Mouse (Mus musculus): Measurements from ENCODE around the gene Apeh. TPM values are rescaled to one million over a fixed set of nuclear protein-coding genes. Genes with fewer than 3 reads are reported as not detected.
A peak's percentile ranks its signal among the peaks of the same experiment; 100 is the strongest.

Gene Apeh
- polyA plus RNA-seq, 1 experiment from 2014 or later = 57.7 TPM

DNA sequence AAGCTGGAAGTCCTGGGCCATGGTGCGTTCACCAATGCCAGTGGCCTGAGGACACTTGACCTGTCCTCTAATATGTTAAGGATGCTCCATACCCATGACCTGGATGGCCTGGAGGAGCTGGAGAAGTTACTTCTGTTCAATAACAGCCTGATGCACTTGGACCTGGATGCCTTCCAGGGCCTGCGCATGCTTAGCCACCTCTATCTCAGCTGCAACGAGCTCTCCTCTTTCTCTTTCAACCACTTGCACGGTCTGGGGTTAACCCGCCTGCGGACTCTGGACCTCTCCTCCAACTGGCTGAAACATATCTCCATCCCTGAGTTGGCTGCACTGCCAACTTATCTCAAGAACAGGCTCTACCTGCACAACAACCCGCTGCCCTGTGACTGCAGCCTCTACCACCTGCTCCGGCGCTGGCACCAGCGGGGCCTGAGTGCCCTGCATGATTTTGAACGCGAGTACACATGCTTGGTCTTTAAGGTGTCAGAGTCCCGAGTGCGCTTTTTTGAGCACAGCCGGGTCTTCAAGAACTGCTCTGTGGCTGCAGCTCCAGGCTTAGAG is 40.7 kb downstream of the Apeh start:
- H3K9ac ChIP-seq = 0 out of 2 replicates have a peak overlapping the region, but pooled peaks have one; percentile 24
- no peaks in the 10 kb centered on the region for H3K27me3 ChIP-seq
- peaks cover 72% of the 10 kb centered on the region for H3K36me3 ChIP-seq
- no peaks in the 10 kb centered on the region for H3K9me3 ChIP-seq
- H3K4me1 ChIP-seq (replicated peaks) = peaks cover 27% of the 10 kb centered on the region
- WGBS = 93% methylated on average over 15 of the region's 15 CpGs
- no peak overlapping the region for H3K4me3 ChIP-seq
- H3K27ac ChIP-seq = no peak overlapping the region
- no peak for ATAC-seq (ENCODE audit: low FRiP score)
- no peak overlapping the region for H3K4me2 ChIP-seq

DNA sequence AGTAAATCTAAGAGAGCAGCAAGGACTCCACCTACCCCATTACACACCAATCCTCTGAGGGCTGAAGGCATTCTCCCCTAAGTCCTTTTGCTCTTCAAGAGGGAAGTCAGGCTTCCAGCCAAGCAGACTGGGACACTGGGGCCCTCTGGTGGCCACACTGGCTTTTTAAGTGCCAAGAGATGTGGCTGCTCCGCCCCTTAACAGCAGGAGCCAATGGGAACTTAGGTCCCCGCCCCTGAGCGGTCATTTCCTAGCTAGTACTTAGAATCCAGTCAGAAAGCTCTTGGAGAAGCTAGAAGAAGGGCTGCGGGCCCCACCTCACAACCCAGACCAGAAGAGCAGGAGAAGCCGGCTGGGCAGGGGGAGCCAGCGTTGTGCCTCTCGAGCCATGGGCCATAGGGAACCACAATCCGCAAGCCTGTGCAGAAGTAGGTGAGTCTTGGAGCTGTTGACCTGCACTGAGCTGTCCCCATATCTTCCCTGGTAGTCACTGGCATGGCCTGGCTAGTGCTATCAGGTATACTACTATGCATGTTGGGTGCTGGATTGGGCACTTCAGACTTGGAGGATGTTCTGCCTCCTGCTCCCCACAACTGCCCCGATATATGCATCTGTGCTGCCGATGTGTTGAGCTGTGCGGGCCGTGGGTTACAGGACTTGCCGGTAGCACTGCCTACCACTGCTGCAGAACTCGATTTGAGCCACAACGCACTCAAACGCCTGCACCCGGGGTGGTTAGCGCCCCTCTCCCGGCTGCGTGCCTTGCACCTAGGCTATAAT is 41.3 kb downstream of the Apeh start, which contains the start of gene Amigo3:
Gene Amigo3, plus strand, starts transcription at position 275 of the 780 bp plus-strand sequence.
- Histone ChIP-seq H3K4me3 (no peak within 1 kb of the TSS), H3K9me3 (no peaks in the 10 kb centered on the region), H3K4me2 (peak within 1 kb of the TSS; percentile 36), H3K27me3 (no peaks in the 10 kb centered on the region), H3K27ac (peak within 1 kb of the TSS; percentile 23; the same call in 1 of the 2 replicates), H3K4me1 (replicated peaks) (peaks cover 33% of the 10 kb centered on the region), H3K9ac (peak within 1 kb of the TSS; percentile 29; the same call in 1 of the 2 replicates), H3K36me3 (peaks cover 65% of the 10 kb centered on the region)
- ATAC-seq (ENCODE audit: low FRiP score) = 0 out of 2 replicates have a peak, but pooled peaks have one; percentile 18
- WGBS = 59% methylated on average over 20 of the region's 20 CpGs

DNA sequence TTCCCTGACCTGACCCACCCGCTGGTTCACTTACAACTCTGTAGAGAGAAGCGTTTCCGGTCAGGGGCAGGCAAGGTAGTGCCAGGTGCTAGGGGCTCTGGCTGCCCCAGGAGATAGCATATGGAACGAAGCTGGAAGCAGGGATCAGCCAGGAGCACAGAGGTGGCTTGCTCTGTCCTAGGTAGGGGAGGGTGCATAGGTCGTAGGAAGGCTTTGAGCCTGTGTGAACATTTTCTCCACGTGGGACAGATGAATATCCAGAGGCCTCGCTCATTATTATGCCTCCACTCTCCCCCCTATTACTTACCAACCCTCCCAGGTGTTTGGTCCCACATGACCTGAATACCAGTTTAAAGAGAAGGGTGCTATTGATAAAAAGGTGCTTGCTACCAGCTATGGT is 42.0 kb downstream of the Apeh start:
- no peak for ATAC-seq (ENCODE audit: low FRiP score)
- WGBS = 73% methylated on average over 7 of the region's 7 CpGs

DNA sequence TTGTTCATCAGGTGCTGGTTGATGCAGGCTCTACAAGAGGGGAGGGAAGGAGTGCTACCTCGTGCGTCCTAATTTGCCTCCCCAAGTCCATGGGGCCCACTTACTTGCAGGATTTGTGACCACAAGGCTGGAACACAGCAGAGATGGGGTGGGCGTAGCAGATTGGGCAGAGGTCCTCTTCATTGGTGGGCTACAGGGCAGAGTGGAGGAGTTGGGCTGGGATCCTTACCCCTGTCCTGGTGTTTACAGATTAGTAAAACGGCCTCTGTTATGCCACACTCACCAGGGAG is 42.5 kb downstream of the Apeh start:
- no peak for ATAC-seq (ENCODE audit: low FRiP score)
- Histone ChIP-seq H3K4me3 (no peak overlapping the region), H3K36me3 (peaks cover 63% of the 10 kb centered on the region), H3K9ac (no peak overlapping the region; the same call in 1 of the 2 replicates), H3K4me1 (replicated peaks) (peaks cover 41% of the 10 kb centered on the region), H3K4me2 (no peak overlapping the region), H3K9me3 (no peaks in the 10 kb centered on the region), H3K27me3 (no peaks in the 10 kb centered on the region), H3K27ac (no peak overlapping the region)
- 76% methylated on average over 4 of the region's 4 CpGs for WGBS

More for the DNA sequence above, 42.0 kb downstream of the Apeh start:
- no peak overlapping the region for H3K4me2 ChIP-seq
- no peak overlapping the region for H3K9ac ChIP-seq
- no peaks in the 10 kb centered on the region for H3K27me3 ChIP-seq
- H3K27ac ChIP-seq = peak overlapping the region; percentile 23; the same call in 1 of the 2 replicates
- H3K4me3 ChIP-seq = no peak overlapping the region
- no peaks in the 10 kb centered on the region for H3K9me3 ChIP-seq
- H3K36me3 ChIP-seq = peaks cover 63% of the 10 kb centered on the region
- peaks cover 40% of the 10 kb centered on the region for H3K4me1 ChIP-seq (replicated peaks)

DNA sequence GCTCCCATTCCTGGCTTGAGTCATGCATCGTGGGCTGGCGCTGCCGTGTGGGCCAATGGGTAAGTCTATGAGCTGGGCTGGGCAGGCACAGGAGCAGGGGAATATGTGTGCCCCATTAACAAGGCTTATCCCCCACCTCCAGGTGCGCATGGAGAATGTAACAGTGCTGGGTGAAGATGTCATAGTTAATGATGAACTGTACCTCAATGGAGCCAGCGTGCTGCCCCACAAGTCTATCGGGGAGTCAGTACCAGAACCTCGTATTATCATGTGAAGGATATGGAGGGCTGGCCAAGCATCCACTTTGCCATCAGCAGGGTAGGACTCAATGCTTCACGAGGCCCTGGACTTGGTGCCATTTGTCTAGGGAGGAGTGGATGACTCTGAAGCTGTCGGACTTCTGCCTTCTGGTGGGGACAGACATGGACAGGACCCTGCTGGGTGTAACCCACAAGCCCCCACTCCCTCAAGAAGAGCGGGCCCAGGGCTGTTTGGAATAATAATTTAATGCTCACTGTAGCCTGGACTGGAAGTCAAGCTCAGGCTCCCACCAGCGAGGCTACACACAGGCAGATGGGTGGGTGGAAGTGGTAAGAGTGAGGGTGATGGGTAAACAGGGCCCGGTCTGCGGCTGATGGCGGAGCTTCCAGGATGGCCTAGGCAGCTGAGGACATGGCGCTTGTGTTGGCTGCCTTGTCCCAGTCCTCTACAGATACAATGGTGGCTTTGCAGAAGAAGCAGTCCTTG is 43.0 kb downstream of the Apeh start:
- ATAC-seq (ENCODE audit: low FRiP score) = no peak
- no peak overlapping the region for H3K27ac ChIP-seq
- no peak overlapping the region for H3K4me2 ChIP-seq
- H3K9ac ChIP-seq = no peak overlapping the region; the same call in 1 of the 2 replicates
- peaks cover 41% of the 10 kb centered on the region for H3K4me1 ChIP-seq (replicated peaks)
- no peaks in the 10 kb centered on the region for H3K27me3 ChIP-seq
- H3K9me3 ChIP-seq = no peaks in the 10 kb centered on the region
- 96% methylated on average over 15 of the region's 15 CpGs for WGBS
- peaks cover 63% of the 10 kb centered on the region for H3K36me3 ChIP-seq
- no peak overlapping the region for H3K4me3 ChIP-seq

DNA sequence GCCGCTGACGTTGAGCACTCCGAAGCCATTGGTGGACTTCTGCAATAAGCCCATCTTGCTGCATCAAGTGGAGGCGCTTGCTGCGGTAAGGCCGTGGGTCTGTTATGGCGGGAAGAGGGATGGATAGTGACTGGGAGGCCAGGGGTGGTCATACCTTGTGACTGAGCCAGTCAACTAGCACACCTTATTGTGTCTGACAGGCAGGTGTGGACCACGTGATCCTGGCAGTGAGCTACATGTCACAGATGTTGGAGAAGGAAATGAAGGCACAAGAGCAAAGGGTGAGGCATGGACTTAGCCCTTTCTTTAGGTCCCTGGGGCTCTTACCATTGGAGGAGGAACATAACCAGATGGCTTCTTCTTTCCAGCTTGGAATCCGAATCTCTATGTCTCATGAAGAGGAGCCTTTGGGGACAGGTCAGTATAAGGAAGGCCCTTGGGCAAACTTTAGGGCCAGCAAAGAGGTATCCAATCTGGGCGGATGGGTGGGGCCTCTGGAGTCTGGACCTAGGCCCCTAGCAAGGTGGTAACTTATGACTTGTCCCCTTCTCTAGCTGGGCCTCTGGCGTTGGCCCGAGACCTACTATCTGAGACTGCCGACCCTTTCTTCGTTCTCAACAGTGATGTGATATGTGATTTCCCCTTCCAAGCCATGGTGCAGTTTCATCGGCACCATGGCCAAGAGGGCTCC is 44.7 kb downstream of the Apeh start:
- Histone ChIP-seq H3K4me2 (peak overlapping the region; percentile 96), H3K36me3 (peaks cover 63% of the 10 kb centered on the region), H3K27ac (peak overlapping the region; percentile 83), H3K27me3 (no peaks in the 10 kb centered on the region), H3K4me1 (replicated peaks) (peaks cover 41% of the 10 kb centered on the region), H3K4me3 (peak overlapping the region; percentile 74), H3K9me3 (no peaks in the 10 kb centered on the region), H3K9ac (peak overlapping the region; percentile 84)
- 43% methylated on average over 15 of the region's 15 CpGs for WGBS
- no peak; the same call in none of the 2 replicates for ATAC-seq (ENCODE audit: low FRiP score)

DNA sequence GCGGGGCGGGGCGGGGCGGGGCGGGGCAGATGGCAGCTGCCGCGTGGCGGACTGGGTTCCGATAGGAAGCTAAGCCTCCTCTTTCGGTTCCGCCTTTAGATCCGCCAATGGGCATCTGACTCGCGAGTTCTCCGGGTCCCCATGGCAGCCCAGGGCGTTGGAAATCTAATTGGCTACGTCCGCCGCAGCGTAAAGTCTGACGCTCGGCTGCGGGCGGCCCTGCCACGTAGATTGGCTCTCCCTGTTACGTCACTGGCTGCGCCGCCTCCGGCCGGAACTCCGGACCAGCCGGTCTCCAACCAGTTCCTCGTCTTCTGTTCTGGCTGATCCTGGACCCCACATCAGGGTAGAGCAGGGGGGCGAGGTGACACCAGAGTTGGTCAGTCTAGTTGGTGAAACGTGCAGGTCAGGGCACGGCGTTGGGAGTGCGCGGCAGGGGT is 45.4 kb downstream of the Apeh start, which contains the start of gene Gmppb:
Gene Gmppb, plus strand, starts transcription at position 227 of the 440 bp plus-strand sequence.
- H3K9me3 ChIP-seq = no peaks in the 10 kb centered on the region
- peak within 1 kb of the TSS; percentile 96 for H3K4me2 ChIP-seq
- no peaks in the 10 kb centered on the region for H3K27me3 ChIP-seq
- peak within 1 kb of the TSS; percentile 84 for H3K9ac ChIP-seq
- peak; percentile 96 for ATAC-seq (ENCODE audit: low FRiP score)
- H3K27ac ChIP-seq = peak within 1 kb of the TSS; percentile 83
- WGBS = under 1% methylated on average over 30 of the region's 39 CpGs
- peaks cover 41% of the 10 kb centered on the region for H3K4me1 ChIP-seq (replicated peaks)
- peak within 1 kb of the TSS; percentile 74 for H3K4me3 ChIP-seq
- H3K36me3 ChIP-seq = peaks cover 59% of the 10 kb centered on the region

DNA sequence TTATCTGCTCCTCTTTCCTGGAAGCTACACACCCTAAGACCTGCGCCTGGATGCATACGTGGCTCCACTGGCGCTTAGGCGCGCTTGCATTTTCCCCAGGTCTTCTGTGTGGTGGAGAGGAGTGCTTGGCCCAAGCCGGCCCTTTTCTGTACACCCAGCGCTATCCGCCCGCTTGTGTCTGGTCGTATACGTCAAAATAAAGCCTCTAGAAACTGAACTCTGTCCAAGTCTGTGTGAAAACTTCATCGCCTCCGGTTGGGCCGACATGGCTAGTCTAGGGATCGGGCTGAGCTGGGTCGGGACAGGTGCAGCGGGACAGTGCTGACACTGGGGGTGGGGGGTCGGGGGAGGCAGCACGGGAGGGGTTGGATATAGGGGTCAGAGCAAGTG is 45.8 kb downstream of the Apeh start:
- peak overlapping the region; percentile 74 for H3K4me3 ChIP-seq
- ATAC-seq (ENCODE audit: low FRiP score) = peak; percentile 55
- 2% methylated on average over 19 of the region's 19 CpGs for WGBS
- H3K9ac ChIP-seq = peak overlapping the region; percentile 67
- peaks cover 54% of the 10 kb centered on the region for H3K36me3 ChIP-seq
- peaks cover 41% of the 10 kb centered on the region for H3K4me1 ChIP-seq (replicated peaks)
- H3K9me3 ChIP-seq = no peaks in the 10 kb centered on the region
- H3K4me2 ChIP-seq = peak overlapping the region; percentile 96
- peak overlapping the region; percentile 79 for H3K27ac ChIP-seq
- H3K27me3 ChIP-seq = no peaks in the 10 kb centered on the region

DNA sequence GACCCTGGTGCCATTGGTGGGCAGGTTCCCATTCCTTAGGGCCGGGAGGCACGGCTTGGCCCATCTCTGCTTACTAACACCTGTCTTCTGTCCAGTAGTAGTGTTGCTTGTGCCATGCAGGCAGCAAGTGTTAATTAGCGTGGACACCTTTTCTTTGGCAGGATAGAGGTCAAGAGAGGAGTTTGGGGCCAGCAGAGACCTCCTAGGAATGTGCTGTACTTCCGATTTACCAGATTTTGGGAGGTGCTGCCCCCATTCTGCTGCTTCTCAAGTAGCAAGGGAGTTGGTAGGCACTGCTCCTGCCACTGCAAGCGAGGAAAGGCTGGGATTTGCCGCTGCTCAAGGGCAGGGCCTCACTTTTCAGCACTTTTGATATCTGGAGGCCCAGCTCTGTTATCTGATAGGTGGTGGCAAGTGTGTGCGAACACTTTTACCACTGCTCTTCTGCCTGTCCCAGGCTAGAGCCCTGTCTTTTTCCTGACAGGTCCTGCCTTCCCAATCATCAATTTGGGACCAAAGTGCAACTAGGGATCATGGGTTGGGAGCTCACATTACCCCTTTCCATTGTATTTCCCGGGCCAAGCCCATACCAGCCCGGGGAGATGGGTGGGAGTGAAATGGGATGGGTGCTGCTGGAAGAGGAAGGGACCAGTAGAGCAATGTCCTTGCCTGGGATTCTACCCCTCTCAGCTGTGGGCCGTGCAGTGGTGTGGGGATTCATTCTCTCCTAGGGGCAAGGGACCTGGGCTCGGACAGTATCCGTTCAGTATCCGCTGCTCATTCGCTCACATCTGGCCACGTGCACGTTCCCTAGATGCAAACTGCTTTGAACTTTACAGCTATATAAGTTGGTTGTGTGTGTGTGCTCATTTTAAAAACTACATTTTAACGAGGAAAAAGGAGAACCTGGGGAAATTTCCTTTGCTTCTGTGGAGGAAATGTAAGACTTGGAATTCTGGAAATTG is 46.5 kb downstream of the Apeh start:
- 51% methylated on average over 17 of the region's 17 CpGs for WGBS
- no peaks in the 10 kb centered on the region for H3K27me3 ChIP-seq
- H3K4me2 ChIP-seq = peak overlapping the region; percentile 96
- peak overlapping the region; percentile 67; the same call in 1 of the 2 replicates for H3K9ac ChIP-seq
- H3K27ac ChIP-seq = peak overlapping the region; percentile 79
- peak overlapping the region; percentile 74 for H3K4me3 ChIP-seq
- H3K36me3 ChIP-seq = peaks cover 57% of the 10 kb centered on the region
- H3K4me1 ChIP-seq (replicated peaks) = peaks cover 35% of the 10 kb centered on the region
- no peak for ATAC-seq (ENCODE audit: low FRiP score)
- no peaks in the 10 kb centered on the region for H3K9me3 ChIP-seq

DNA sequence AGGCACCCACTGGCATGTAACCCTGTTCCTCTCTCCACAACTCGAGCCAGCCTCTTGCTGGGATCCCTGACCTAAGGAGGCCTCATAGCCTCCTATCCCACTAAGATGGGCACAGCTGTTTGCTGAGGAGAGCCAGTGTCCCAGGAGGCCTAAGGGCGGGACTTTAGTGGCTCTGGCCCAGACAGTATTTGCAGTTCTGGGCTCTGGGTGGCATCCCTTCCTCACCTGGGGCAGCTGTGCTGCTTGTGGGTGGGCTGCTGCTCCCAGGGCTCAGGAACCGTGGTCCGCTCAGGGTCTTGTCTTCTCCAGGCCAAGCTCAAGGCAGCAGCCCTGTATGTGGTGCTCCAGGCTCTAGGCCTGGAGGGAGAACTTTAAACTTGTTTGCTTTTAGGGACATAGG is 47.8 kb downstream of the Apeh start:
- H3K36me3 ChIP-seq = peaks cover 65% of the 10 kb centered on the region
- no peaks in the 10 kb centered on the region for H3K9me3 ChIP-seq
- no peak overlapping the region for H3K4me3 ChIP-seq
- 0 out of 2 replicates have a peak overlapping the region, but pooled peaks have one; percentile 19 for H3K9ac ChIP-seq
- WGBS = 89% methylated on average over 4 of the region's 4 CpGs
- no peak for ATAC-seq (ENCODE audit: low FRiP score)
- H3K4me1 ChIP-seq (replicated peaks) = peaks cover 28% of the 10 kb centered on the region
- no peaks in the 10 kb centered on the region for H3K27me3 ChIP-seq
- no peak overlapping the region for H3K4me2 ChIP-seq
- no peak overlapping the region for H3K27ac ChIP-seq
